Mouse (Mus musculus): Measurements from ENCODE around the gene Hist2h2ac. TPM values are rescaled to one million over a fixed set of nuclear protein-coding genes. Genes with fewer than 3 reads are reported as not detected.

The Hist2h2ac gene
- 10 to 100 TPM in 1 of 2 experiments, 1 to 10 TPM in 1; 8.1 to 16.9 TPM for polyA plus RNA-seq (2017; shearing (Covaris generic))

DNA sequence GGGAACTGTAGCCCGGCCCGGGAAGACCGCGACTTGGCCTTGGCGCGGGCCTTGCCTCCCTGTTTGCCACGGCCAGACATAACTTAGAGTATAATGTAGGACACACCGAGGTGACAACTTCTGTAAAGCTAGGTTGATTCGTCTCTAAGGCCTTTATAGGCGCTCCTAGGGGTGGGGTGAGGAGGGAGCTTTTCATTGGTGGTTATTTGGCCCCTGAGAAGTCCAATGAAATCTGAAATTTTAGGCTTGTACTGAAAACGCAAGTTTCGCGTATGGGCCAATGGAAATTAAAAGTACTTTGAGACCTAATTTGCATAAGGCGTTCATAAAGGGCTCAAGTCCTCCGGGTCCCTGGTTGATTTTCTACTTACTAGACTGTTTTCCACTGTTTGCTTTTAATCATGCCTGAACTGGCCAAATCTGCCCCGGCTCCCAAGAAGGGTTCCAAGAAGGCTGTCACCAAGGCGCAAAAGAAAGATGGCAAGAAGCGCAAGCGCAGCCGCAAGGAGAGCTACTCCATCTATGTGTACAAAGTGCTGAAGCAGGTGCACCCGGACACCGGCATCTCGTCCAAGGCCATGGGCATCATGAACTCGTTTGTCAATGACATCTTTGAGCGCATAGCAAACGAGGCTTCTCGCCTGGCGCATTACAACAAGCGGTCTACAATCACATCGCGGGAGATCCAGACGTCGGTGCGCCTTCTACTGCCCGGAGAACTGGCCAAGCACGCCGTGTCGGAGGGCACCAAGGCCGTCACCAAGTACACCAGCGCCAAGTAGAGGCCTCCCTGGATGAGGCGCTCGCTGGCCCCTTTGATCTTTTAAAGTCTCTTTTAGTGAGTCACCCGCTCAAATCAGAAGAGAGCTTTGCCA lies at the start of gene Hist2h2ac, which contains the start of gene Hist2h2be:
Gene Hist2h2ac, minus strand, starts transcription at position 116 of the 875 bp plus-strand sequence.
Gene Hist2h2be, plus strand, starts transcription at position 355 of the 875 bp plus-strand sequence.

DNA sequence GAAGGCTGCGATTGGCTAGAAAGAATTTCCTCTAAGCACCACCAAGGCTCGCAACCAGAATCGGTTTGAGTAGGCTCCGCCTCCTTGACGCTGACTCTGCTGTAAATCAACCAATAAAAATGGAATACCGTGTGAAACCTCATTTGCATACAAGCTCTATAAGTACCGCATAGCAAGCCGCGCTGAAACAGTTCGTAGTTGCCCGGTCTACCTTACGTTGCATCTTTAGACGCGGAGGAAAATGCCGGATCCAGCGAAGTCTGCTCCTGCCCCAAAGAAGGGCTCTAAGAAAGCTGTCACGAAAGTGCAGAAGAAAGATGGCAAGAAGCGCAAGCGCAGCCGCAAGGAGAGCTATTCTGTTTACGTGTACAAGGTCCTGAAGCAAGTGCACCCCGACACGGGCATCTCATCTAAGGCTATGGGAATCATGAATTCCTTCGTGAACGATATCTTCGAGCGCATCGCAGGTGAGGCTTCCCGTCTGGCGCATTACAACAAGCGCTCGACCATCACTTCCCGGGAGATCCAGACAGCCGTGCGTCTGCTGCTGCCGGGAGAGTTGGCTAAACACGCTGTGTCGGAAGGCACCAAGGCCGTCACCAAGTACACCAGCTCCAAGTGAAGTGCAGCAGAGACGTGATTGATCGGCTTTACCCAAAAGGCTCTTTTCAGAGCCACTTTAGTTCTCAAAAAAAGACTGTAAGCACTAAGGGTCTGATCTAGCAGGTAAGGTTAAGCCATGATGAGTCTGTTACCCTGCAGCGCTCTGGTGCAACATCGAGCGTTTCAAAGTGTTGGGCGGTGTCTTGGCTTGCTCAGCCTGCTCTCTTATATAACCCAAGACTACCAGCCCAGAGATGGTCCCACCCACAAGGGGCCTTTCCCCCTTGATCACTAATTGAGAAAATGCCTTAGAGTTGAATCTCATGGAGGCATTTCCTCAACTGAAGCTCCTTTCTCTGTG lies 49.1 kb upstream of the Hist2h2ac start, which contains the start of gene Hist2h2bb:
Gene Hist2h2bb, plus strand, starts transcription at position 242 of the 964 bp plus-strand sequence.

DNA sequence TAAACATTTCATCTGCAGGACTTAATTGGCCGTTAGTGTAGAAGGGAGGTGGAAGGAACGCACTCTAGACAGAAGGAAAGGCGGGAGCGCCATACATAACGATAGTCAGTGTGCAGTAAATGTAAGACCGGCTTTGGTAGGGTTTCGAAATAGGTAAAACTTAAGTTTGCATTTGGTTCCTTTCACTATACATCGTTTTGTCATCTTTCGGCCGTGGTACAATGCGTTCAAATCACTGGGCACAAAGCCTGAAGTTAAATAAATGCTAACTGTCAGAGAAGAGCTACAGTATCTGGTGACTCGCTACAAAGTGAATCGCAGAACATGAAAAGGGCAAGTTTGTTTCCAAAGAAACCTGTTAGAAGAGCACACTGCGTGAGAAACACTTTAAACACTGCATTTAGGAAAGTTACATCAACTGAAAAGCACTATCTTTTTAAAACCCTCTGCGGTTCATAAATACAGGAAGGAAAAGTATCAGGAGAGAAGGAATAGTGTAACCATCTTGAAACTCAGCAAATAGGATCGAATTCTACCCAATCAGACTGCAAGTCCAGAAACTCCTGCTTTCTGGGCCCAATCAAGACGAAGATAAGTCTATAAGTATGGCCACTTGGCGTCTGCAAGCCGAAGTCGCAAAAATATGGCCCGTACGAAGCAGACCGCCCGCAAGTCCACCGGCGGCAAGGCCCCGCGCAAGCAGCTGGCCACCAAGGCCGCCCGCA lies 47.5 kb upstream of the Hist2h2ac start, which contains the start of gene Hist2h3b:
Gene Hist2h3b, plus strand, starts transcription at position 604 of the 725 bp plus-strand sequence.

DNA sequence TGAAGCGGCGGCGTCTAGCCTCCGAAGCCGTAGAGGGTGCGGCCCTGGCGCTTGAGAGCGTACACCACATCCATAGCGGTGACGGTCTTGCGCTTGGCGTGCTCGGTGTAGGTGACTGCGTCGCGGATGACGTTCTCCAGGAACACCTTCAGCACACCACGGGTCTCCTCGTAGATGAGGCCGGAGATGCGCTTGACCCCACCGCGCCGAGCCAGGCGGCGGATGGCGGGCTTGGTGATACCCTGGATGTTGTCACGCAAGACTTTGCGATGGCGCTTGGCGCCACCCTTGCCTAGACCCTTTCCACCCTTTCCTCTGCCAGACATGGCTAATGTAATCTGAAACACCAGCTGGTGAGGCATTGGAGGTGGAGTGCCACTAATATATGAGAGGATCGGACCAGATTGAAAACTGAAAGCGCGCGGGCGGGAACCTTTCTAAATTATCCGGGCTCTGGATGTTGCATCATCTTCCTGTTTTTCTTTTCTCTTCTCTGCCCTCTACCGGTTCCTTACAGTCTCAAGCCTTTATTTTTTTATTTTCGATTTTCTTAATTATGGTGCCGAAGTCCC lies 42.4 kb upstream of the Hist2h2ac start, which contains the start of gene Hist2h4:
Gene Hist2h4, minus strand, starts transcription at position 333 of the 572 bp plus-strand sequence.

DNA sequence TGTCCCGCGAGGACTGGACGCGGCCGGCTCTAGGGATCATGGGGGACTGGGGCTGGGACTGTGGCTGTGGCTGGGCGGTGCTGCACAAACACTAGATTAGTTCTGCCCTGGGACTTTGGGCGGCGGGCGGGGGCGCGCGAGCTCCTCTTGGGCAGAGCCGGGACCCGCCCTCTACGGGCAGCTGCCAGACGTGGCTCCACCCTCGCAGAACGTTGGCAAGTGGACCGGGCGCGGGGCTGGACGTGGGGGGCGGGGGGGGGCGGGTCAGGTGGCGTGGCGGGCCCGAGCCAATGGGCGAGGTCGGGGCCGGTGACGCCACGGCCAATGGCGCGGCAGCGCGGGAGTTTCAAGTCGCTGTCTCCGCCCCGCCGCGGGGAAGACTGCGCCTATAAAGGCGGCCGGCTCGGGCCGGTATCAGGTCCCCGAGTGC lies 25.8 kb upstream of the Hist2h2ac start, which contains the start of gene Hist2h3c1:
Gene Hist2h3c1, plus strand, starts transcription at position 259 of the 430 bp plus-strand sequence.

DNA sequence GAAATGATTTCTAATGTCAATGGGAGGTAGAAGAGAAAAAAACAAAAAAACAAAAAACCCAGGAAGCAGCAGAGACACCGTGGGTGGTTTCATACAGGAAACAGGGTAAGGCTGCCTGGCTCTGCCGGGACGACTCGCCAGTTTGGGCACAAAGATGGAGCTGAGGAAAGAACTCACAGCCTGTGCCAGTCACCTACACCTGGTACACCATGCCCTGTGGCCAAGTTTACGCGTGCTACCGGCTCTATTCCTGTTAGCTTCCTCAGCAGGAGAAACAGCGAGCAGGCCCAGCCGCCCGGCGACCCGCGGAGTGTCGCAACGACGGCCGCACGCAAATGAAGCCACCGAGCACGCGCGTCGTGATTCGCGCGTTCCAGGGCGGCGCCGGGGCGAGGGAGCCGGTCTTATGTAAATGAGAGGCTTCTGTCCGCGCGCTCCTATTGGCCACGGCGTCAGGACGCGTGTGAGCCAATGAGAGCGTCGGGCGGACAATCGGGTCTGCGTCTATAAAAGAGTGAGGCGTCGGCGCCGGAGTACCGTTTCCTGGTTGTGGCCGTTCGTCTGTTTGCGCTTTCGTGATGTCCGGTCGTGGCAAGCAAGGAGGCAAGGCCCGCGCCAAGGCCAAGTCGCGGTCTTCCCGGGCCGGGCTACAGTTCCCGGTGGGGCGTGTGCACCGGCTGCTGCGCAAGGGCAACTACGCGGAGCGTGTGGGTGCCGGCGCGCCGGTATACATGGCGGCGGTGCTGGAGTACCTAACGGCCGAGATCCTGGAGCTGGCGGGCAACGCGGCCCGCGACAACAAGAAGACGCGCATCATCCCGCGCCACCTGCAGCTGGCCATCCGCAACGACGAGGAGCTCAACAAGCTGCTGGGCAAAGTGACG lies 24.6 kb upstream of the Hist2h2ac start, which contains the start of gene Hist2h2aa1:
Gene Hist2h2aa1, plus strand, starts transcription at position 495 of the 884 bp plus-strand sequence.

DNA sequence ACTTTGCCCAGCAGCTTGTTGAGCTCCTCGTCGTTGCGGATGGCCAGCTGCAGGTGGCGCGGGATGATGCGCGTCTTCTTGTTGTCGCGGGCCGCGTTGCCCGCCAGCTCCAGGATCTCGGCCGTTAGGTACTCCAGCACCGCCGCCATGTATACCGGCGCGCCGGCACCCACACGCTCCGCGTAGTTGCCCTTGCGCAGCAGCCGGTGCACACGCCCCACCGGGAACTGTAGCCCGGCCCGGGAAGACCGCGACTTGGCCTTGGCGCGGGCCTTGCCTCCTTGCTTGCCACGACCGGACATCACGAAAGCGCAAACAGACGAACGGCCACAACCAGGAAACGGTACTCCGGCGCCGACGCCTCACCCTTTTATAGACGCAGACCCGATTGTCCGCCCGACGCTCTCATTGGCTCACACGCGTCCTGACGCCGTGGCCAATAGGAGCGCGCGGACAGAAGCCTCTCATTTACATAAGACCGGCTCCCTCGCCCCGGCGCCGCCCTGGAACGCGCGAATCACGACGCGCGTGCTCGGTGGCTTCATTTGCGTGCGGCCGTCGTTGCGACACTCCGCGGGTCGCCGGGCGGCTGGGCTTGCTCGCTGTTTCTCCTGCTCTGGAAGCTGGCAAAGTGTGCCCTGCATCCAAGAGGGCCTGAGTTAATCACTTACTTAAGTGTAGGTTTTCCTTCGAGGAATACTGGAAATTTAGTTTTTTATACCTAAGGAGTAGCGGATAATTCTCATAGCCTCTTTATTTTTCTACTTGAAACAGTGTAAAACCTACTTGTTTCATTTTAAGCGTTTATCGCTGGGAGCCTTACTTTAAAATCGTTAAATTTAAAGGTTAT lies 19.5 kb upstream of the Hist2h2ac start, which contains the start of gene Hist2h2aa2:
Gene Hist2h2aa2, minus strand, starts transcription at position 328 of the 850 bp plus-strand sequence.

DNA sequence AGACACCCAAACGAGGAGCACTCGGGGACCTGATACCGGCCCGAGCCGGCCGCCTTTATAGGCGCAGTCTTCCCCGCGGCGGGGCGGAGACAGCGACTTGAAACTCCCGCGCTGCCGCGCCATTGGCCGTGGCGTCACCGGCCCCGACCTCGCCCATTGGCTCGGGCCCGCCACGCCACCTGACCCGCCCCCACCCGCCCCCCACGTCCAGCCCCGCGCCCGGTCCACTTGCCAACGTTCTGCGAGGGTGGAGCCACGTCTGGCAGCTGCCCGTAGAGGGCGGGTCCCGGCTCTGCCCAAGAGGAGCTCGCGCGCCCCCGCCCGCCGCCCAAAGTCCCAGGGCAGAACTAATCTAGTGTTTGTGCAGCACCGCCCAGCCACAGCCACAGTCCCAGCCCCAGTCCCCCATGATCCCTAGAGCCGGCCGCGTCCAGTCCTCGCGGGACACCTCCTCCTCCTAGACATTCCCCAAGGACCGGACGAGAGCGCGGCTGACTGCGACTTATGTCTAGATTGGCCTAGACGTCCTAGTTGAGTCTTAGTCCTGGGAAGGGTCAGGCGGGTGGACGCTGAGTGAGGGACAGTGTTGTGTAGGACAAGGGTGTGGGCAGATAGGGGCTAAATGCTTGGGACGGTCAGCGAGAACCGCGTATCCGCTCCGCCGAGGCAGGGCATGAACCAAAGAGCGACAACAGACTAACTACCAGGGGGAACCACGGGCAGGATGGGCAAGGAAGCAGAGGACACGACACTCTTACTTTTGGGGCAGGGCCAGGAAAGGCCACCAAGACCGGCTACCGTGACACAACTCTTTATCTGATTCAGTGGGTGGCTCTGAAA lies 18.5 kb upstream of the Hist2h2ac start, which contains the start of gene Hist2h3c2:
Gene Hist2h3c2, minus strand, starts transcription at position 174 of the 840 bp plus-strand sequence.

DNA sequence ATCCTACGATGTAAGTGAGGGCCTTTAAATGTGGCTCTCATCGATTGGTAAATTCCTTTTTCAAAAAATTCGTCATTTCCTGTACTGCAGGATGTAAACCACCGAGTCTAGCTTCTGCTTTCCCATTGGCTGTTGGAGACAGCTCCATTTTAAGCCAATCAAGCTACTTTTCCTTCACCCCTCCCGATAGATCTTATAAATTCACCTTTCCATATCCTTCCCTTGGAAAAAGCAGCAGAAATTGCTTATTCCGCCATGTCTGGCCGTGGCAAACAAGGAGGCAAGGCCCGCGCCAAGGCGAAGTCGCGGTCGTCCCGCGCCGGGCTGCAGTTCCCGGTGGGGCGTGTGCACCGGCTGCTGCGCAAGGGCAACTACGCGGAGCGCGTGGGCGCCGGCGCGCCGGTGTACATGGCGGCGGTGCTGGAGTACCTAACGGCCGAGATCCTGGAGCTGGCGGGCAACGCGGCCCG lies 984 bp downstream of the Hist2h2ac start, which contains the start of the genes Bola1 and Hist2h2ab:
Gene Bola1, minus strand, starts transcription at position 49 of the 470 bp plus-strand sequence.
Gene Hist2h2ab, plus strand, starts transcription at position 205 of the 470 bp plus-strand sequence.

DNA sequence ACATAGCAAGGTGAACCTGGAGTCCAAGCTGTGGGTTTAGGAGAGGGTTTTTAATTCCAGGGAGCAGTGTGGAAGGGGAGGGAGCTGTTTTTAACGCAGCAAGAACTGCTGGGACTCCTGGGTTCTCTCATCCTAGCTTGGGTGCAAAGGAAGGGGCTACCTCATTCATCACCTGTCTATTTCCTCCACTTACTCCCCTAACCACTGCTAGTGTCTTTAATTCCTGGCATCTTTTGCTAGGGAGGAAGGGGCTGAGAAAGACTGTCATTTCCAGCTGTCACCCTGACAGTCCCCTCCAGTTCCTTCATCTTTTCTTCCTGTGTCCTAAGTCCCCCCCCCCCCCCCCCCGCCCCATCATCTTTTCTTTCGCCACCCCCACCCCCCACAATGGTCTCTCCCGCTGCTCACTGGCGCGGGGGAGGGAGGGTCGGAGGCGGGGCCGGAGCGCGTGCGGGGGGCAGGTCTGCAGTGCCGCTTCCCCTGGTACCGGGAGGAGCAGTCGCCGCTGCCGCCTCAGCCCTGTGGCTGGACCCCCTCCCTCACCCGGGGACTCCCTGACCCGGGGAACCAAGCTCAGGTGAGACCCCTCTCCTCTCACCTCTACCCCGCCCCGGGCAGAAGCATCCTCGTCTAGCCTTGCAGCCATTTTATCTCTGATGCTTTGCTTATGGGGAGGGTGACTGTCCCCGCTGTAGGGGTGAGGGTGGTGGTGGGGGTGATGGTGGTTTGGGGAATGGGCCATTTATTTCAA lies 39.8 kb downstream of the Hist2h2ac start, which contains the start of gene Sv2a:
Gene Sv2a, plus strand, starts transcription at position 425 of the 751 bp plus-strand sequence.

DNA sequence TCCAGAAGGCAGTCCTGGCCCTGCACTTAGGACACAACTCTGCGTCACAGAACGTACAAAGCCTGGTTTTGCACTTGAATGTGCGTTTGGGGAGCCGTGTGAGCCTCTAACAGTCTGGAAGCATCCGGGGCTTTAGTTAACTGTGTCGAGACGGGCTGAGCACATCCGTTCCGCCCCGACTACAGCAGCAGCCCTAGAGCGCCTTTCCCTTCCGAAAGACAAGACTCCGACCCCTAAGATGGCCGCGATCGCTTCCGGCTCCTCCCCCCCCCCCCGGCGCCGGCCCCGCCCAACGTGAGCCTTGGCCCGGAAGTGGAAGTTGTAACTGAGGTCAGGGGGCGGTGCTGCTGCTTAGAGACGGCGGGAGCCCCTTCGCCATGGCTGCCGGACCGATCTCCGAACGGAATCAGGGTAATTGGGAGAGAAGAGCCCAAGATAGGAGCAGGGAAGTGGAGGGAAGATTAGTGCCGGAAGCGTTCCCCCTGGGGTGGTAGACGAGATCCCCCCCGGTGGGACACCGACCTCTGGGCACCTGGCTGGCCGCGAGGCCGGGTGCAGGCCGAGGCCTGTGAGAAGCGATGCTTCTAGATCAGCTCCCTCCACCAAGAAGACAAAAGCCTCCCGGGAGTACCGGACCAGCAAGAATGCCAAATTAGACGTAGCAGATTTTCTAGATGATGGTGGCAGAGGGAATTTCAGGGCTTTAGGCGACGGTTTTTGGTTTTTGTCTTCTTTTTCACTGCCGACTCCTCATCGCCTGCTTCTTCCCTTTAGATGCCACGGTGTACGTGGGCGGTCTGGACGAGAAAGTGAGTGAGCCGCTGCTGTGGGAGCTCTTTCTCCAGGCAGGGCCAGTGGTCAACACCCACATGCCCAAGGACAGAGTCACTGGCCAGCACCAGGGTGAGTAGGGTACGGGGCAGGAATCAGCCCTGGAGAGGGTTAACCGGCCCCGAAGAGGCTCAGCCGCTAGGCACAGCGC lies 48.2 kb downstream of the Hist2h2ac start, which contains the start of gene Sf3b4:
Gene Sf3b4, plus strand, starts transcription at position 136 of the 982 bp plus-strand sequence.

All from inflammation-experienced regulatory T-cells (primary cell).